Mouse (Mus musculus): ENCODE results near the gene Plxdc1. TPM values are rescaled to one million over a fixed set of nuclear protein-coding genes. Genes with fewer than 3 reads are reported as not detected.
A peak's percentile ranks its signal among the peaks of the same experiment; 100 is the strongest.

The Plxdc1 gene
- total and polyA plus RNA-seq, 2 experiments, result 0.28 to 1.2 TPM

- Histone ChIP-seq H3K79me2 (ENCODE audit: control insufficient read depth, insufficient read depth, low read length) (no peaks in the 10 kb centered on the region), H3K4me1 (ENCODE audit: control insufficient read depth, insufficient read depth, low read length) (peaks cover 5% of the 10 kb centered on the region; the same call in 1 of the 2 replicates), H3K27me3 (ENCODE audit: control insufficient read depth, insufficient read depth, low read length) (no peaks in the 10 kb centered on the region), H3K36me3 (ENCODE audit: control insufficient read depth, insufficient read depth, low read length) (no peaks in the 10 kb centered on the region), H3K27ac (replicated peaks; ENCODE audit: insufficient read depth, low read depth, low read length) (no peak within 1 kb of the TSS), H3K9ac (ENCODE audit: low read depth, low read length) (peak within 1 kb of the TSS; percentile 45), H3K4me3 (ENCODE audit: insufficient read depth, low read depth, low read length) (peak within 1 kb of the TSS; percentile 52)
- no peak for DNase-seq (ENCODE audit: extremely low read depth, low read depth, low spot score)
- WGBS, result 26% methylated on average over 26 of the region's 26 CpGs
- TF ChIP-seq CTCF (IDR thresholded peaks at IDR 0.05; ENCODE audit: low read depth, low read length), result no peak
- TF ChIP-seq POLR2A (IDR thresholded peaks at IDR 0.05; ENCODE audit: extremely low read depth, insufficient read depth, low read length), result no peak
These were observed 9.5 kb upstream of the Plxdc1 start, which contains the start of gene Arl5c for GRCm38 (mm10) chr11:97995564-97996288. Gene Arl5c, minus strand, starts transcription at chr11:97996181.

GRCm38 (mm10) chr11:97994539-97995100 lies 8.4 kb upstream of the Plxdc1 start:
- peaks cover 5% of the 10 kb centered on the region; the same call in 1 of the 2 replicates for H3K4me1 ChIP-seq (ENCODE audit: control insufficient read depth, insufficient read depth, low read length)
- DNase-seq (ENCODE audit: extremely low read depth, low read depth, low spot score), result peak; percentile 65
- H3K79me2 ChIP-seq (ENCODE audit: control insufficient read depth, insufficient read depth, low read length), result no peaks in the 10 kb centered on the region
- TF ChIP-seq POLR2A (IDR thresholded peaks at IDR 0.05; ENCODE audit: extremely low read depth, insufficient read depth, low read length), result no peak
- TF ChIP-seq CTCF (IDR thresholded peaks at IDR 0.05; ENCODE audit: low read depth, low read length), result peak; percentile 91
- H3K4me3 ChIP-seq (ENCODE audit: insufficient read depth, low read depth, low read length), result peak overlapping the region; percentile 21
- 5% methylated on average over 13 of the region's 13 CpGs for WGBS
- no peak overlapping the region for H3K9ac ChIP-seq (ENCODE audit: low read depth, low read length)
- no peak overlapping the region for H3K27ac ChIP-seq (replicated peaks; ENCODE audit: insufficient read depth, low read depth, low read length)
- H3K36me3 ChIP-seq (ENCODE audit: control insufficient read depth, insufficient read depth, low read length), result no peaks in the 10 kb centered on the region
- H3K27me3 ChIP-seq (ENCODE audit: control insufficient read depth, insufficient read depth, low read length), result no peaks in the 10 kb centered on the region

GRCm38 (mm10) chr11:97988530-97989096 lies 2.4 kb upstream of the Plxdc1 start:
- Histone ChIP-seq H3K4me3 (ENCODE audit: insufficient read depth, low read depth, low read length) (peak overlapping the region; percentile 85), H3K4me1 (ENCODE audit: control insufficient read depth, insufficient read depth, low read length) (no peaks in the 10 kb centered on the region), H3K36me3 (ENCODE audit: control insufficient read depth, insufficient read depth, low read length) (no peaks in the 10 kb centered on the region), H3K27ac (replicated peaks; ENCODE audit: insufficient read depth, low read depth, low read length) (peak overlapping the region; percentile 77), H3K79me2 (ENCODE audit: control insufficient read depth, insufficient read depth, low read length) (no peaks in the 10 kb centered on the region), H3K27me3 (ENCODE audit: control insufficient read depth, insufficient read depth, low read length) (peaks cover 3% of the 10 kb centered on the region; the same call in 1 of the 2 replicates), H3K9ac (ENCODE audit: low read depth, low read length) (peak overlapping the region; percentile 89)
- WGBS, result under 1% methylated on average over 26 of the region's 26 CpGs
- DNase-seq (ENCODE audit: extremely low read depth, low read depth, low spot score), result peak; percentile 92
- TF ChIP-seq CTCF (IDR thresholded peaks at IDR 0.05; ENCODE audit: low read depth, low read length), result no peak
- no peak for TF ChIP-seq POLR2A (IDR thresholded peaks at IDR 0.05; ENCODE audit: extremely low read depth, insufficient read depth, low read length)

GRCm38 (mm10) chr11:97987551-97988526 lies 1.6 kb upstream of the Plxdc1 start:
- peak overlapping the region; percentile 85 for H3K4me3 ChIP-seq (ENCODE audit: insufficient read depth, low read depth, low read length)
- H3K36me3 ChIP-seq (ENCODE audit: control insufficient read depth, insufficient read depth, low read length), result no peaks in the 10 kb centered on the region
- no peak for TF ChIP-seq POLR2A (IDR thresholded peaks at IDR 0.05; ENCODE audit: extremely low read depth, insufficient read depth, low read length)
- TF ChIP-seq CTCF (IDR thresholded peaks at IDR 0.05; ENCODE audit: low read depth, low read length), result peak; percentile 94
- H3K27ac ChIP-seq (replicated peaks; ENCODE audit: insufficient read depth, low read depth, low read length), result peak overlapping the region; percentile 77
- peak; percentile 89 for DNase-seq (ENCODE audit: extremely low read depth, low read depth, low spot score)
- H3K27me3 ChIP-seq (ENCODE audit: control insufficient read depth, insufficient read depth, low read length), result peaks cover 3% of the 10 kb centered on the region; the same call in 1 of the 2 replicates
- no peaks in the 10 kb centered on the region for H3K79me2 ChIP-seq (ENCODE audit: control insufficient read depth, insufficient read depth, low read length)
- H3K9ac ChIP-seq (ENCODE audit: low read depth, low read length), result peak overlapping the region; percentile 89
- WGBS, result under 1% methylated on average over 42 of the region's 42 CpGs
- no peaks in the 10 kb centered on the region for H3K4me1 ChIP-seq (ENCODE audit: control insufficient read depth, insufficient read depth, low read length)

GRCm38 (mm10) chr11:97986738-97987465 lies 658 bp upstream of the Plxdc1 start:
- no peaks in the 10 kb centered on the region for H3K4me1 ChIP-seq (ENCODE audit: control insufficient read depth, insufficient read depth, low read length)
- H3K27me3 ChIP-seq (ENCODE audit: control insufficient read depth, insufficient read depth, low read length), result peaks cover 3% of the 10 kb centered on the region; the same call in 1 of the 2 replicates
- H3K27ac ChIP-seq (replicated peaks; ENCODE audit: insufficient read depth, low read depth, low read length), result no peak overlapping the region
- no peaks in the 10 kb centered on the region for H3K36me3 ChIP-seq (ENCODE audit: control insufficient read depth, insufficient read depth, low read length)
- H3K4me3 ChIP-seq (ENCODE audit: insufficient read depth, low read depth, low read length), result peak overlapping the region; percentile 64; the same call in 1 of the 2 replicates
- H3K79me2 ChIP-seq (ENCODE audit: control insufficient read depth, insufficient read depth, low read length), result no peaks in the 10 kb centered on the region
- no peak for DNase-seq (ENCODE audit: extremely low read depth, low read depth, low spot score)
- WGBS, result 44% methylated on average over 13 of the region's 17 CpGs
- H3K9ac ChIP-seq (ENCODE audit: low read depth, low read length), result no peak overlapping the region
- TF ChIP-seq CTCF (IDR thresholded peaks at IDR 0.05; ENCODE audit: low read depth, low read length), result no peak
- TF ChIP-seq POLR2A (IDR thresholded peaks at IDR 0.05; ENCODE audit: extremely low read depth, insufficient read depth, low read length), result no peak

Data from liver, adult 2 months (tissue).